Mouse (Mus musculus): ENCODE results near the gene Smim24. TPM values are rescaled to one million over a fixed set of nuclear protein-coding genes. Genes with fewer than 3 reads are reported as not detected.
A peak's percentile ranks its signal among the peaks of the same experiment; 100 is the strongest.

The Smim24 gene
- polyA plus RNA-seq, 1 experiment from 2014 or later, result 4.2 TPM

DNA sequence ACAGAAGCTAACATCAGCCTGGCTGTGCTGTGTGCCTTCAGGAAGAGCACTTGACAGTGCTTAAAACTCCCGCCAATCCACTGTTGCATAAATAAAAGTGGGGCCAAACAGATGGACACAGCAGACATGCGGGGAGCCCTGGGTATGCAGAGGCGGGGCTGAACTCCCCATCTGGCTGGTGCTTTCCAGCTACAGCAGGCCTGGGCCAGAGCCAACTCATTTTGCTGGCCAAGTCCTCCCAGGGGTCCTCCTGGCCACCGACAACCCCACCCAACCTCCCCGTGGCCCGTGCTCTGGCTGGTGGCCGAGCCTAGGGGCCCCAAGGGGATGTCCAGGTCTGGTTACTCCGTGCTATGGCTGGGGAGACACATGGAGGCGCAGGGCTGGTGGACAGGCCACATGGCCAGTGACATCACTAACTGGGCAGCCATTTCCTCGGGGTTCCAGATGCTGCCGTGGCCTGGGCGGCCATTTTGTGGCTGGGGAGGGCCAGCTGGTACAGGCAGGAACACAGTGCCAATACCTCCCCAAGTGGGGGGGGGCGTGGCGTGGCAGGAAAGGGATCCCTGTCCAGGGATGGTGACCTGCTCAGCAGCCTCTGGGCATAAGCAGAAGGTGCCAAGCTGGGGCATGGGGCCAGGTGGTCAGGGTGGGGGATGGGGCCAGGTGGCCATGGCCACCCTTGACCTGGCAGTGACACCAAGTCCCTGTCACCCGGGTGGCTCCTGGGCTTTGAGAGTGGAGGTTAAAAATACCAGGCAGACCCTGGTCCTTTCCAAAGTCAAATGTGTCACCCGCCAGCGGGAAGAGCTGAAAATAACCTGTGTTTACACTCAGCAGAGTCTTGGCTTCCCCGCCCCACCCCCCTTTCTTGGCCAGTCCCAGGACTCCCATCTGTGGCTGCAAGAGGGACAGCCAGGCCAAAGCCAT, 18.9 kb downstream of the Smim24 start:
- WGBS (ENCODE audit: insufficient replicate concordance), result 60% methylated on average over 18 of the region's 18 CpGs
- H3K4me2 ChIP-seq, result peak overlapping the region; percentile 37; the same call in 1 of the 2 replicates
- no peak overlapping the region for H3K4me3 ChIP-seq (ENCODE audit: low read depth, low read length)
- H3K27me3 ChIP-seq (ENCODE audit: control insufficient read depth, insufficient read depth, low read length), result no peaks in the 10 kb centered on the region; the same call in 1 of the 2 replicates
- no peaks in the 10 kb centered on the region for H3K36me3 ChIP-seq (ENCODE audit: control insufficient read depth, insufficient read depth, low read length)
- ATAC-seq (replicated peaks; ENCODE audit: insufficient number of reproducible peaks, low FRiP score, low TSS enrichment), result no peak
- no peak overlapping the region; the same call in 1 of the 2 replicates for H3K9ac ChIP-seq (ENCODE audit: low read depth, low read length)
- H3K27ac ChIP-seq (ENCODE audit: low read depth, low read length), result peak overlapping the region; percentile 82
- peaks cover 99% of the 10 kb centered on the region for H3K4me1 ChIP-seq (ENCODE audit: control insufficient read depth, insufficient read depth, low read length)
- no peaks in the 10 kb centered on the region for H3K9me3 ChIP-seq (replicated peaks; ENCODE audit: control insufficient read depth, low read length)

DNA sequence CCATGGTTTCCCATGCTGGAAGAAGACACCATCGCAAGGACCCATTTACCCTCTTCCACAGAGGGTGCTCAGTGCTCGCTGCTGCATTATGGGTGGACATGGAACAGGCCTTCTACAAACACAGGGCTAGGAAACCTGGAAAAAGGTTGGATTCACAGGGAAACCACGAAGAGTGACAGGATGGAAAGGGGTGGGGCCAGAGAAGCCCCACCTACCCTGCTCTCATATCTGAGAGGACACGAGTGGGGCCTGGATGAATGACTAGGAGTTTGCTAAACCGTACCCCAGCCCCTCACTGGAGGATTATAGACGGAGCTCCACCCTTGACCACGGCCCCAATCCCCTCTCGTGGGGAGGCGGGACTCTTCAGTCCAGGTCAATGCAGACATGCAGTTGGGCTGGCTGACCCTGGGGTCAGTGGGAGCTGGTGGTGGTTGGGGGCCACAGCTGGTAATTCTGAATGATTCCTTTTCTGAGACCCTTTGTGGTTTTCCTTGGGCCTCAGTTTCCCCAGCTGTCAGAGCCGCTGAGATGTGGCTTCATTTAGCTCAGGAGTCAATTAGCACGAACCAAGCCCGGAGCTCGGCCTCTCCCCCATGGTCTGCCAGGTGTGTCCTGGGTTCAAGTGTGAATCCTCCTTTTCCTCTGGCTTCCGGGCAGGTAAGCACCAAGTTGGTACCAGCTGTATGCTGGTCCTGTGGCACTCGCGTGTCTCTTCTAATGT, 19.9 kb downstream of the Smim24 start:
- Histone ChIP-seq H3K36me3 (ENCODE audit: control insufficient read depth, insufficient read depth, low read length) (no peaks in the 10 kb centered on the region), H3K4me3 (ENCODE audit: low read depth, low read length) (no peak overlapping the region), H3K4me2 (peak overlapping the region; percentile 37; the same call in 1 of the 2 replicates), H3K9me3 (replicated peaks; ENCODE audit: control insufficient read depth, low read length) (no peaks in the 10 kb centered on the region), H3K27me3 (ENCODE audit: control insufficient read depth, insufficient read depth, low read length) (peaks cover 2% of the 10 kb centered on the region), H3K27ac (ENCODE audit: low read depth, low read length) (peak overlapping the region; percentile 82), H3K9ac (ENCODE audit: low read depth, low read length) (0 out of 2 replicates have a peak overlapping the region, but pooled peaks have one; percentile 39), H3K4me1 (ENCODE audit: control insufficient read depth, insufficient read depth, low read length) (peaks cover 99% of the 10 kb centered on the region)
- no peak for ATAC-seq (replicated peaks; ENCODE audit: insufficient number of reproducible peaks, low FRiP score, low TSS enrichment)
- WGBS (ENCODE audit: insufficient replicate concordance), result 71% methylated on average over 16 of the region's 16 CpGs

DNA sequence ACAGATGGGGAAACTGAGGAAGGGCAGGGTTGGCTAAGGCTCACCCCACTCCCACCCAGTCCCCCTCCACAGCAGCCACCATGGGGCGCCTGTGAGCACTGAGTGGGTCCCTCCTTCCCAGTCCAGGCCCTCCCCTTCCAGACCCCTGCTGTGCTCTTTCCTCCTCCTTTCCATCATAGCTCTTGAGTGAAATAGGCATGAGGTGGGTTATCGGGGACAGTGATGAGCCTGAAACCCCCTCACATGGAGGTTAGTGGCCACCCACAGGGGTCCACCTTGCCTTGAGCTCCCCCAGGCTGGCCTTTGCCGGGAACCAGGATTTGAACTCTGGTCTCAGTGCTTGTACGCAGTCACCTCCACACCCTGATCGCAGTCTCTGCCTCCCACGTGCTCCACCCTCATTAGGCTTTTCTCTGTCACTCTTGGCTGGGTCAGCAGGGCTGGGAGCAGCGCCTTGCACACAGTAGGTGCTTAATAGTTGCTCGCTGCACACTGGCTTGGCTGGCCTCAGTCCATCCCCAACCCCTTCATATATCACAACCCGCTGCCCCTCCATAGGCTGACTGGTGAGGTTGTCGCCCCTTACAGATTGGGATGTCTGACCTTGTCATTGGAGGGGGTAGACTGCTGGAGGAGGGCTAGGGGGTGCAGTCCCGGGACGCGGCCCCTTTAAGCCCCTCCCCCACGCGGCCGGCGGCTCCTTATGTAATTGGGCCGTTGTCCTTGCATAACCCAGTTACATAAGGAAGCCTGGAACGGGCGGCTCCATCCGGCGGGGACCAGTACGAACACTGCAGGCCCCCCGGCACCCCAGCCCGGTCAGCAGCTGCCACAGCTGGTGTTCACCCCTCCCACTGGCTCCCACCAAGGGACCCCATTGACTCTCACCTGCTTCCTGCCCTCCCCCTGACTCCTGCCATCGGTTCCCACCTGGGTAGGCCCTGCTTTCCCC, 20.7 kb downstream of the Smim24 start:
- peaks cover 97% of the 10 kb centered on the region for H3K4me1 ChIP-seq (ENCODE audit: control insufficient read depth, insufficient read depth, low read length)
- no peaks in the 10 kb centered on the region for H3K36me3 ChIP-seq (ENCODE audit: control insufficient read depth, insufficient read depth, low read length)
- H3K4me3 ChIP-seq (ENCODE audit: low read depth, low read length), result 0 out of 2 replicates have a peak overlapping the region, but pooled peaks have one; percentile 3
- H3K4me2 ChIP-seq, result peak overlapping the region; percentile 29; the same call in 1 of the 2 replicates
- H3K9ac ChIP-seq (ENCODE audit: low read depth, low read length), result peak overlapping the region; percentile 4; the same call in 1 of the 2 replicates
- peak overlapping the region; percentile 10 for H3K27ac ChIP-seq (ENCODE audit: low read depth, low read length)
- 29% methylated on average over 26 of the region's 26 CpGs for WGBS (ENCODE audit: insufficient replicate concordance)
- no peak for ATAC-seq (replicated peaks; ENCODE audit: insufficient number of reproducible peaks, low FRiP score, low TSS enrichment)
- H3K27me3 ChIP-seq (ENCODE audit: control insufficient read depth, insufficient read depth, low read length), result peaks cover 3% of the 10 kb centered on the region; the same call in 1 of the 2 replicates
- no peaks in the 10 kb centered on the region for H3K9me3 ChIP-seq (replicated peaks; ENCODE audit: control insufficient read depth, low read length)

DNA sequence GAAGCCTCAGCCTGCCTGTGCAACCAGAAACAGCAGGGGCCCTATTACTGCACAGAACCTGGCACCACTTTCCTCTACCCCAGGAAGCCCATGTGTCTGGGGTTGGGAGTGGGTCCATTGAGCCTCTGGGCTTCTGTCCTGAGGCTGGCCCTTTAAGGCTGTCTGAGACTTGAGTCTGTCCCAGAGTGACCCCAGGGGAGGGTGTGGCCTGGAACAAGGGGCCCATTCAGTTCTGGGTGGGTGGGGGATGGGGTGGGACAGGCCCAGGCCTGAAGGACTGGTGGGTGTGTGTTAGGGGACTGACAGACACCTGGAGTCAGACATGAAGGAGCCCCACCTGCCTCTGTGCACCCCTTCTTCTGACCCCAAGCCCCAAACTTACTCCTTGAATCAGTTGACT, 21.8 kb downstream of the Smim24 start:
- no peak overlapping the region for H3K4me3 ChIP-seq (ENCODE audit: low read depth, low read length)
- H3K36me3 ChIP-seq (ENCODE audit: control insufficient read depth, insufficient read depth, low read length), result no peaks in the 10 kb centered on the region
- H3K9me3 ChIP-seq (replicated peaks; ENCODE audit: control insufficient read depth, low read length), result no peaks in the 10 kb centered on the region
- no peak overlapping the region for H3K9ac ChIP-seq (ENCODE audit: low read depth, low read length)
- H3K27me3 ChIP-seq (ENCODE audit: control insufficient read depth, insufficient read depth, low read length), result peaks cover 3% of the 10 kb centered on the region; the same call in 1 of the 2 replicates
- peaks cover 93% of the 10 kb centered on the region for H3K4me1 ChIP-seq (ENCODE audit: control insufficient read depth, insufficient read depth, low read length)
- no peak overlapping the region for H3K27ac ChIP-seq (ENCODE audit: low read depth, low read length)
- no peak overlapping the region for H3K4me2 ChIP-seq
- no peak for ATAC-seq (replicated peaks; ENCODE audit: insufficient number of reproducible peaks, low FRiP score, low TSS enrichment)

DNA sequence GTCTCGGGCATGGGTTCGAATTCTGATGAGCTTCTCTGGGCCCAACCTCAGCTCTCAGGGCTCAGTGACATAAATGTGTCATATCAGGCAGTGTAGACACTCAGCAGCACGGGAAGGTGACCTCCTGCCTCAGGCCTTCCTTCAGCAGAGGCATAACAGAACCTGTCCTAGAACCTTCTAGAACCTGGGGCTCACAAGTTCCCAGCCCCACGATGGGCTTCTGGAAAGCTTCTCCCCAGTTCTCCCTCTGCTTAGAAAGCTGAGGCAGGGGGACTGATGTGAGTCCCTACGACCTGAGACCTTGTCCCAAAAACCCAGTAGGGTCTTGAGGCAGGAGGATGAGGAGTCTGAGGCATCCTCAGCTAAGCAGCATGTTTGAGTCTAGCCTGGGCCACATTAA, 22.3 kb downstream of the Smim24 start:
- no peaks in the 10 kb centered on the region for H3K36me3 ChIP-seq (ENCODE audit: control insufficient read depth, insufficient read depth, low read length)
- peaks cover 89% of the 10 kb centered on the region for H3K4me1 ChIP-seq (ENCODE audit: control insufficient read depth, insufficient read depth, low read length)
- H3K4me2 ChIP-seq, result no peak overlapping the region
- no peak overlapping the region for H3K4me3 ChIP-seq (ENCODE audit: low read depth, low read length)
- peaks cover 3% of the 10 kb centered on the region; the same call in 1 of the 2 replicates for H3K27me3 ChIP-seq (ENCODE audit: control insufficient read depth, insufficient read depth, low read length)
- 74% methylated on average over 5 of the region's 5 CpGs for WGBS (ENCODE audit: insufficient replicate concordance)
- no peak overlapping the region; the same call in 1 of the 2 replicates for H3K9ac ChIP-seq (ENCODE audit: low read depth, low read length)
- ATAC-seq (replicated peaks; ENCODE audit: insufficient number of reproducible peaks, low FRiP score, low TSS enrichment), result no peak
- no peak overlapping the region for H3K27ac ChIP-seq (ENCODE audit: low read depth, low read length)
- H3K9me3 ChIP-seq (replicated peaks; ENCODE audit: control insufficient read depth, low read length), result no peaks in the 10 kb centered on the region

DNA sequence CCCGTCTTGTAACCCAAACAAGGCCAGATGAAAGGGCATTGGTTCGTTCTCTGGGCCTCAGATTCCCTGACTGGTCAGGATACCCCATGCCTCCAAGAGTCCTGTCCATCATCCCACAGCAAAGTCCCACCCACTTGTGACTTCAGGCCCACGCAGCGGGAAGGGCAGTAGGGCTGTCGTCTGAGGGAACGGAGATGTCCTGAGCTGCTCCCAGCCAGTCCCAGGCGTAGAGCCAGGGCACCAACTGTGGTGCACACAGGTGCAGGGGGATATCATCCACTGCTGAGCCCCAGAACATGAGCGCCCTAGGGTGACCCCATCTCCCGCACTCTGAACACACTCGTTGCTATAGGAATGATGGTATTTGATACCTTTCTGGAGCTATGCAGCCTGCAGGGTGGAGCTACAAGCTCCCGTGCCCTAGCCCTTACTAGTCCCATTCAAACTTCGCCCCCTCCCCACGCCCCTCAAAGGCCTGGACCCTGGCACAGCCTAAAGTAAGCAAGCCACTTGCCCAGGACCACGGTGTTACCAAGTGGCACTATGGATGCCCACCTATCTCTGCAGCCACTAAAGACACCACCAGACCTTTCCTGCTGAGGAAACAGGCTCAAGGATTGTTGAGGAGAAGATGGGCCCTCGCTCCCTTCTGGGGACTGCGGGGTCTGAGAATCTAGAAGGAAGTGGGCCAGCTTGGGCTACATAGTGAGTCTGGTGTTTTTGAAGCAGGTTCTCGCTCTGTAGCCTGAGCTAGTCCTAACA, 22.9 kb downstream of the Smim24 start:
- H3K4me3 ChIP-seq (ENCODE audit: low read depth, low read length), result no peak overlapping the region
- H3K9me3 ChIP-seq (replicated peaks; ENCODE audit: control insufficient read depth, low read length), result no peaks in the 10 kb centered on the region
- H3K4me1 ChIP-seq (ENCODE audit: control insufficient read depth, insufficient read depth, low read length), result peaks cover 83% of the 10 kb centered on the region
- peaks cover 5% of the 10 kb centered on the region; the same call in 1 of the 2 replicates for H3K27me3 ChIP-seq (ENCODE audit: control insufficient read depth, insufficient read depth, low read length)
- no peak overlapping the region for H3K27ac ChIP-seq (ENCODE audit: low read depth, low read length)
- H3K9ac ChIP-seq (ENCODE audit: low read depth, low read length), result peak overlapping the region; percentile 12; the same call in 1 of the 2 replicates
- H3K4me2 ChIP-seq, result no peak overlapping the region
- no peaks in the 10 kb centered on the region for H3K36me3 ChIP-seq (ENCODE audit: control insufficient read depth, insufficient read depth, low read length)
- WGBS (ENCODE audit: insufficient replicate concordance), result 65% methylated on average over 17 of the region's 17 CpGs
- ATAC-seq (replicated peaks; ENCODE audit: insufficient number of reproducible peaks, low FRiP score, low TSS enrichment), result no peak

DNA sequence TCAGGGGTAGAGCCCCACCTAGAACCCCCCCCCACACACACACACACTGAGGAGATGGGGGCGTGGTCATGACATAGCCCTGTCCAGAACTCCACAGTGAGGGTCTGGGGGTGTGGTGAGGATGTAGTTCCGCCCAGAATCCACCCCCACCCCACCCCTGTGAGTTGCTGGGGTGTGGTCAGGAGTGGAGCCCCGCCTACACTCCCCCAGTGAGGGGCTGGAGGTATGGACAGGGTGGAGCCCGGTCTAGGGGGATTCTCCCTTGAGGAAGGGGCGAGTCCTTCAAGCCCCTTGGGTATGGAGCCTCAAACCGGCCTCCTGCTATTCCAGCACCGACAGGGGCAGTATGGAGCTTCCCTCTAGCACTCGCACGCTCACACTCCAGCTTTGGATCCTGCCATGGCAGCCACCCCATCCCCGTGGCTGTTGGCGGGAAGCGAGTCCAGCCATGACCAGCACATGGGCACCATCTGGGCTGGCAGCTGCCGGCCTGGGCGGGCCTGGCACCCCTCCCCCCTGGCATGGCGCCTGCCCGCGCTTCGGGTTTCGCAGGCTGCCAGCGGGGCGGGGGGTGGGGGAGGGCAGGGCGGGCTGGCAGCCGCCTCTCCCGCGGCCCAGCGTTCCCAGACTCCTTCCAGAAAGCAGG, 23.9 kb downstream of the Smim24 start:
- peaks cover 7% of the 10 kb centered on the region; the same call in 1 of the 2 replicates for H3K27me3 ChIP-seq (ENCODE audit: control insufficient read depth, insufficient read depth, low read length)
- peak overlapping the region; percentile 37 for H3K4me3 ChIP-seq (ENCODE audit: low read depth, low read length)
- peak overlapping the region; percentile 35; the same call in 1 of the 2 replicates for H3K27ac ChIP-seq (ENCODE audit: low read depth, low read length)
- H3K36me3 ChIP-seq (ENCODE audit: control insufficient read depth, insufficient read depth, low read length), result no peaks in the 10 kb centered on the region
- WGBS (ENCODE audit: insufficient replicate concordance), result 1% methylated on average over 17 of the region's 26 CpGs
- ATAC-seq (replicated peaks; ENCODE audit: insufficient number of reproducible peaks, low FRiP score, low TSS enrichment), result peak; percentile 36; the same call in 1 of the 2 replicates
- peaks cover 73% of the 10 kb centered on the region for H3K4me1 ChIP-seq (ENCODE audit: control insufficient read depth, insufficient read depth, low read length)
- no peaks in the 10 kb centered on the region for H3K9me3 ChIP-seq (replicated peaks; ENCODE audit: control insufficient read depth, low read length)
- peak overlapping the region; percentile 84 for H3K4me2 ChIP-seq
- peak overlapping the region; percentile 63 for H3K9ac ChIP-seq (ENCODE audit: low read depth, low read length)
